Mouse (Mus musculus): ENCODE measurements around the gene P2ry14. TPM values are rescaled to one million over a fixed set of nuclear protein-coding genes. Genes with fewer than 3 reads are reported as not detected.

Gene P2ry14
- polyA plus RNA-seq, 1 experiment from 2014 or later: 1.9 TPM

DNA sequence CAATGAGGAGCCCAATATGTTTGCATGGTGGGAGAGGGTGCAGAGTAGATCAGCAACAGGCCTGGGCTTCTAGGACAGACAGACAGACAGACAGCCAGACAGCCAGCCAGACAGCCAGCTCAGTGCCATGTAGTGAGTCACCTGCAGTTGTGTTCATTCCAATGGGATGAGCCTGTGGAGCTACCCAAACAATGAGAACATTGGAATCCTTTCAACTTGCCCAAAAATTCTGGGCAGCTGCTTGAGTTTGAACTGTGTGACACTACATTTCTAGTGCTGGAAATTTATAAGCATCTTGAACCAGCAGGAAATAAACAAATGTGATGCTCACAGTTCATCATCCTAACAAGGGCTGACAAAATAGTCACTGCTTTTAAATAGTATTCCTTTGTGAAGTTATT is 13.8 kb downstream of the P2ry14 start:
- Histone ChIP-seq H3K9me3 (no peaks in the 10 kb centered on the region), H3K4me1 (peaks cover 10% of the 10 kb centered on the region; the same call in 1 of the 2 replicates), H3K36me3 (replicated peaks) (no peaks in the 10 kb centered on the region), H3K4me3 (no peak overlapping the region), H3K27ac (no peak overlapping the region), H3K27me3 (ENCODE audit: poor library complexity, severe bottlenecking) (no peaks in the 10 kb centered on the region)
- no peak for DNase-seq (ENCODE audit: extremely low spot score, low spot score)

- Histone ChIP-seq H3K9me3 (no peaks in the 10 kb centered on the region), H3K36me3 (replicated peaks) (no peaks in the 10 kb centered on the region), H3K27me3 (ENCODE audit: poor library complexity, severe bottlenecking) (no peaks in the 10 kb centered on the region), H3K4me3 (no peak overlapping the region), H3K4me1 (peaks cover 10% of the 10 kb centered on the region; the same call in 1 of the 2 replicates), H3K27ac (no peak overlapping the region)
- DNase-seq (ENCODE audit: extremely low spot score, low spot score): no peak
- 76% methylated on average over 12 of the region's 12 CpGs for WGBS
Observed at GRCm38 (mm10) chr3:59138946-59139468, 14.4 kb downstream of the P2ry14 start.

DNA sequence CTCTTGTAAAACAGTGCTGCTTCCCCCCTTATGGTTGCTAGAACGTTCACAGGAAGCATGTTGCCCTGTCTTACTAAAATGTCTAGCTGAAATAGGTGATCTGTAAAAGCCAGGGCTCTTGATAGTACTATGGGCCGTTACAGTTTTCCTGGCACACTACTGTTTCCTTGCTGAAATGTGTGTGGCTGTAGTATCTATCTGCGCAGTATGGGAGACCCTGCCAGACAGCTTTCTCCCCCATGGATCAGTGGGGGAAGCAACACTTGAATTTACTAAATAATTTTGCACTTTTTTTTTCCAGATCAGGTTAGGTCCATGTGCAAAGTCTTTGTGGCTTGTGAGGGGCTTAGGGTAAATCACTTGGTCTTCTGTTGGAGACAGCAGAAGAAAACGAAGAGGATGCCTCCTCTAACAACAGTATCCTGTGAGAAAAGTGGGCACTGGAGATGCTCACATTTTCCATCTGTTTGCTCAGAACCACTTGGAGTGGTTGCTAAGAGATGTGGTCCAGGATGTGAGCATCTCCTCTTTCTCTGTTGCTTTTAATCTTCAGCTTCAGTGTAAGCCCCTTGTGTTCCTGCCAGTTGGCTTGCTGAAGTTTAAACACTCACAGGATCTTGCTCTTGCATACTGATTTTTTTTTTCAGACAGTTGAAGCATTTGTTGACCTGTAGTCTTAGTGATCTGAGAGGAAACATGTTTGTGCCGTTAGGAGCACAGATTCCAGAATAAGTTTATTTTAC is 17.3 kb downstream of the P2ry14 start:
- 85% methylated on average over 5 of the region's 5 CpGs for WGBS
- Histone ChIP-seq H3K4me1 (0 out of 2 replicates have a peak, but pooled peaks cover 7% of the 10 kb centered on the region), H3K36me3 (replicated peaks) (no peaks in the 10 kb centered on the region), H3K27me3 (ENCODE audit: poor library complexity, severe bottlenecking) (no peaks in the 10 kb centered on the region), H3K4me3 (no peak overlapping the region), H3K9me3 (no peaks in the 10 kb centered on the region), H3K27ac (no peak overlapping the region)
- DNase-seq (ENCODE audit: extremely low spot score, low spot score): no peak

- H3K9me3 ChIP-seq: no peaks in the 10 kb centered on the region
- H3K4me3 ChIP-seq: no peak overlapping the region
- no peaks in the 10 kb centered on the region for H3K36me3 ChIP-seq (replicated peaks)
- 92% methylated on average over 5 of the region's 5 CpGs for WGBS
- H3K4me1 ChIP-seq: no peaks in the 10 kb centered on the region
- DNase-seq (ENCODE audit: extremely low spot score, low spot score): no peak
- H3K27me3 ChIP-seq (ENCODE audit: poor library complexity, severe bottlenecking): no peaks in the 10 kb centered on the region
- H3K27ac ChIP-seq: no peak overlapping the region
Observed at GRCm38 (mm10) chr3:59133189-59133588, 20.2 kb downstream of the P2ry14 start.

- WGBS: 88% methylated on average over 4 of the region's 4 CpGs
- no peaks in the 10 kb centered on the region for H3K4me1 ChIP-seq
- no peaks in the 10 kb centered on the region for H3K36me3 ChIP-seq (replicated peaks)
- no peak overlapping the region for H3K27ac ChIP-seq
- no peaks in the 10 kb centered on the region for H3K27me3 ChIP-seq (ENCODE audit: poor library complexity, severe bottlenecking)
- no peak for DNase-seq (ENCODE audit: extremely low spot score, low spot score)
- no peak overlapping the region for H3K4me3 ChIP-seq
- H3K9me3 ChIP-seq: no peaks in the 10 kb centered on the region
Observed at GRCm38 (mm10) chr3:59131966-59132365, 21.5 kb downstream of the P2ry14 start.

- Histone ChIP-seq H3K27ac (no peak overlapping the region), H3K27me3 (ENCODE audit: poor library complexity, severe bottlenecking) (no peaks in the 10 kb centered on the region), H3K9me3 (no peaks in the 10 kb centered on the region), H3K36me3 (replicated peaks) (no peaks in the 10 kb centered on the region), H3K4me1 (no peaks in the 10 kb centered on the region), H3K4me3 (no peak overlapping the region)
- DNase-seq (ENCODE audit: extremely low spot score, low spot score): no peak
- 92% methylated on average over 4 of the region's 4 CpGs for WGBS
Observed at GRCm38 (mm10) chr3:59131081-59131480, 22.3 kb downstream of the P2ry14 start.

GRCm38 (mm10) chr3:59130431-59130830 is 23.0 kb downstream of the P2ry14 start:
- H3K27me3 ChIP-seq (ENCODE audit: poor library complexity, severe bottlenecking): no peaks in the 10 kb centered on the region
- H3K27ac ChIP-seq: no peak overlapping the region
- no peak overlapping the region for H3K4me3 ChIP-seq
- no peaks in the 10 kb centered on the region for H3K9me3 ChIP-seq
- no peaks in the 10 kb centered on the region for H3K4me1 ChIP-seq
- no peak for DNase-seq (ENCODE audit: extremely low spot score, low spot score)
- 79% methylated on average over 8 of the region's 8 CpGs for WGBS
- no peaks in the 10 kb centered on the region for H3K36me3 ChIP-seq (replicated peaks)

GRCm38 (mm10) chr3:59129547-59129946 is 23.9 kb downstream of the P2ry14 start:
- Histone ChIP-seq H3K4me1 (no peaks in the 10 kb centered on the region), H3K4me3 (no peak overlapping the region), H3K36me3 (replicated peaks) (no peaks in the 10 kb centered on the region), H3K27me3 (ENCODE audit: poor library complexity, severe bottlenecking) (no peaks in the 10 kb centered on the region), H3K9me3 (no peaks in the 10 kb centered on the region), H3K27ac (no peak overlapping the region)
- no peak for DNase-seq (ENCODE audit: extremely low spot score, low spot score)
- 91% methylated on average over 3 of the region's 3 CpGs for WGBS

GRCm38 (mm10) chr3:59128681-59129080 is 24.7 kb downstream of the P2ry14 start:
- no peaks in the 10 kb centered on the region for H3K9me3 ChIP-seq
- WGBS: 79% methylated on average over 20 of the region's 20 CpGs
- no peaks in the 10 kb centered on the region for H3K36me3 ChIP-seq (replicated peaks)
- no peak for DNase-seq (ENCODE audit: extremely low spot score, low spot score)
- 0 out of 2 replicates have a peak, but pooled peaks cover 2% of the 10 kb centered on the region for H3K4me1 ChIP-seq
- no peaks in the 10 kb centered on the region for H3K27me3 ChIP-seq (ENCODE audit: poor library complexity, severe bottlenecking)
- H3K27ac ChIP-seq: no peak overlapping the region
- no peak overlapping the region for H3K4me3 ChIP-seq

GRCm38 (mm10) chr3:59125783-59126555 is 27.4 kb downstream of the P2ry14 start:
- no peaks in the 10 kb centered on the region for H3K27me3 ChIP-seq (ENCODE audit: poor library complexity, severe bottlenecking)
- WGBS: 74% methylated on average over 7 of the region's 7 CpGs
- DNase-seq (ENCODE audit: extremely low spot score, low spot score): no peak
- H3K4me1 ChIP-seq: peaks cover 11% of the 10 kb centered on the region
- H3K4me3 ChIP-seq: no peak overlapping the region
- H3K27ac ChIP-seq: no peak overlapping the region
- H3K36me3 ChIP-seq (replicated peaks): no peaks in the 10 kb centered on the region
- H3K9me3 ChIP-seq: no peaks in the 10 kb centered on the region

- H3K9me3 ChIP-seq: no peaks in the 10 kb centered on the region
- H3K27me3 ChIP-seq (ENCODE audit: poor library complexity, severe bottlenecking): no peaks in the 10 kb centered on the region
- DNase-seq (ENCODE audit: extremely low spot score, low spot score): no peak
- H3K27ac ChIP-seq: no peak overlapping the region
- WGBS: 78% methylated on average over 5 of the region's 5 CpGs
- H3K4me1 ChIP-seq: peaks cover 13% of the 10 kb centered on the region
- H3K4me3 ChIP-seq: no peak overlapping the region
- no peaks in the 10 kb centered on the region for H3K36me3 ChIP-seq (replicated peaks)
Observed at GRCm38 (mm10) chr3:59125022-59125421, 28.4 kb downstream of the P2ry14 start.

GRCm38 (mm10) chr3:59121780-59122449 is 31.5 kb downstream of the P2ry14 start:
- Histone ChIP-seq H3K27me3 (ENCODE audit: poor library complexity, severe bottlenecking) (no peaks in the 10 kb centered on the region), H3K36me3 (replicated peaks) (no peaks in the 10 kb centered on the region), H3K9me3 (no peaks in the 10 kb centered on the region), H3K4me1 (peaks cover 13% of the 10 kb centered on the region), H3K4me3 (no peak overlapping the region), H3K27ac (no peak overlapping the region)
- 69% methylated on average over 7 of the region's 7 CpGs for WGBS
- no peak for DNase-seq (ENCODE audit: extremely low spot score, low spot score)
